Mouse (Mus musculus) liver, embryonic 13.5 days (tissue): Measurements from ENCODE around the gene Marco. TPM values are rescaled to one million over a fixed set of nuclear protein-coding genes. Genes with fewer than 3 reads are reported as not detected.

Source experiments
- ATAC-seq: fragments of 200-750 bp; cut with Nextera tagmentation; 2 replicates; pipeline ENCODE4 v1.8.0; 2017; ENCODE audit warnings: low read depth, mild to moderate bottlenecking, moderate number of reproducible peaks, moderate library complexity
- DNase-seq: peaks from one replicate; pipeline ENCODE4 v3.0.0; 2022
- H3K27ac ChIP-seq: fragments of 300-500 bp; sonication (generic); 2 replicates; pipeline ENCODE4 v1.5.1; 2015; ENCODE audit warnings: moderate library complexity, mild to moderate bottlenecking, inconsistent platforms
- H3K27me3 ChIP-seq: fragments of 300-500 bp; sonication (generic); 2 replicates; pipeline ENCODE4 v1.6.1; 2015; ENCODE audit warnings: mild to moderate bottlenecking, inconsistent platforms
- H3K36me3 ChIP-seq: fragments of 300-500 bp; sonication (generic); 2 replicates; pipeline ENCODE4 v1.6.1; 2015; ENCODE audit warnings: mild to moderate bottlenecking, inconsistent platforms
- H3K4me1 ChIP-seq: fragments of 300-500 bp; sonication (generic); replicated peaks from 2 replicates; pipeline ENCODE4 v1.6.1; 2015; ENCODE audit warnings: inconsistent platforms
- H3K4me2 ChIP-seq: fragments of 300-500 bp; sonication (generic); 2 replicates; pipeline ENCODE4 v1.6.1; 2015; ENCODE audit warnings: inconsistent platforms, mild to moderate bottlenecking, moderate library complexity
- H3K4me3 ChIP-seq: fragments of 300-500 bp; sonication (generic); replicated peaks from 2 replicates; pipeline ENCODE4 v1.5.1; 2015; ENCODE audit warnings: mild to moderate bottlenecking, inconsistent platforms
- H3K9ac ChIP-seq: fragments of 300-500 bp; sonication (generic); 2 replicates; pipeline ENCODE4 v1.6.1; 2015; ENCODE audit warnings: mild to moderate bottlenecking, inconsistent platforms
- H3K9me3 ChIP-seq: fragments of 300-500 bp; sonication (generic); replicated peaks from 2 replicates; pipeline ENCODE4 v1.6.1; 2016; ENCODE audit warnings: inconsistent platforms
- WGBS: fragments of 180-500 bp; shearing (Covaris S2); methylation state at CpG from one replicate; pipeline ENCODE4 v1.1.7; 2015; ENCODE audit not compliant: insufficient replicate concordance; 5-methylcytosine and 5-hydroxymethylcytosine counted together
- polyA plus RNA-seq: library from polyadenylated mRNA; unstranded; fragments of >200 nt; fragmentation: Nextera tagmentation; extraction: Ambion mirVana; gene quantifications from 2 replicates; pipeline ENCODE4 v1.2.1, GENCODE M21; 2015

Gene Marco
- polyA plus RNA-seq, 1 experiment from 2014 or later = 24.2 TPM

- Histone ChIP-seq H3K36me3 (no peaks in the 10 kb centered on the region), H3K27ac (no peak overlapping the region)
Observed at GRCm38 (mm10) chr1:120498036-120498435, 6.8 kb downstream of the Marco start.

GRCm38 (mm10) chr1:120480937-120481336 lies 23.9 kb downstream of the Marco start:
- Histone ChIP-seq H3K36me3 (no peaks in the 10 kb centered on the region), H3K9me3 (no peaks in the 10 kb centered on the region), H3K4me1 (no peaks in the 10 kb centered on the region), H3K27ac (no peak overlapping the region), H3K4me2 (no peak overlapping the region), H3K4me3 (no peak overlapping the region), H3K9ac (no peak overlapping the region), H3K27me3 (no peaks in the 10 kb centered on the region)
- DNase-seq = no peak
- 12% methylated on average over 5 of the region's 5 CpGs for WGBS
- ATAC-seq = no peak

More at GRCm38 (mm10) chr1:120498036-120498435, 6.8 kb downstream of the Marco start:
- H3K9ac ChIP-seq = no peak overlapping the region
- H3K4me2 ChIP-seq = no peak overlapping the region
- DNase-seq = no peak
- H3K4me3 ChIP-seq = no peak overlapping the region
- H3K27me3 ChIP-seq = no peaks in the 10 kb centered on the region
- no peaks in the 10 kb centered on the region for H3K9me3 ChIP-seq
- 37% methylated on average over 4 of the region's 4 CpGs for WGBS
- no peaks in the 10 kb centered on the region for H3K4me1 ChIP-seq
- ATAC-seq = no peak

- Histone ChIP-seq H3K27ac (no peak overlapping the region), H3K9me3 (no peaks in the 10 kb centered on the region), H3K27me3 (no peaks in the 10 kb centered on the region), H3K4me2 (no peak overlapping the region), H3K36me3 (no peaks in the 10 kb centered on the region), H3K4me1 (no peaks in the 10 kb centered on the region), H3K9ac (no peak overlapping the region), H3K4me3 (no peak overlapping the region)
- no peak for ATAC-seq
- no peak for DNase-seq
- 9% methylated on average over 4 of the region's 4 CpGs for WGBS
Observed at GRCm38 (mm10) chr1:120474825-120475224, 30.0 kb downstream of the Marco start.

GRCm38 (mm10) chr1:120468891-120469290 lies 35.9 kb downstream of the Marco start:
- DNase-seq = peak; percentile 13
- no peak overlapping the region for H3K9ac ChIP-seq

GRCm38 (mm10) chr1:120467323-120467722 lies 37.5 kb downstream of the Marco start:
- ATAC-seq = no peak
- Histone ChIP-seq H3K4me3 (no peak overlapping the region), H3K36me3 (no peaks in the 10 kb centered on the region), H3K9ac (no peak overlapping the region), H3K4me1 (no peaks in the 10 kb centered on the region), H3K4me2 (no peak overlapping the region), H3K27me3 (no peaks in the 10 kb centered on the region), H3K9me3 (no peaks in the 10 kb centered on the region), H3K27ac (no peak overlapping the region)
- DNase-seq = no peak
- WGBS = 57% methylated on average over 2 of the region's 2 CpGs

More at GRCm38 (mm10) chr1:120468891-120469290, 35.9 kb downstream of the Marco start:
- 12% methylated on average over 15 of the region's 15 CpGs for WGBS
- no peak overlapping the region for H3K27ac ChIP-seq
- H3K27me3 ChIP-seq = no peaks in the 10 kb centered on the region
- no peaks in the 10 kb centered on the region for H3K36me3 ChIP-seq
- H3K4me3 ChIP-seq = no peak overlapping the region
- ATAC-seq = no peak
- no peaks in the 10 kb centered on the region for H3K4me1 ChIP-seq
- no peaks in the 10 kb centered on the region for H3K9me3 ChIP-seq
- no peak overlapping the region for H3K4me2 ChIP-seq

- no peaks in the 10 kb centered on the region for H3K36me3 ChIP-seq
- no peak overlapping the region for H3K9ac ChIP-seq
- H3K4me2 ChIP-seq = no peak overlapping the region
- no peaks in the 10 kb centered on the region for H3K9me3 ChIP-seq
- DNase-seq = no peak
- H3K27me3 ChIP-seq = no peaks in the 10 kb centered on the region
- H3K27ac ChIP-seq = no peak overlapping the region
- ATAC-seq = no peak
- H3K4me1 ChIP-seq = no peaks in the 10 kb centered on the region
- 41% methylated on average over 7 of the region's 7 CpGs for WGBS
- H3K4me3 ChIP-seq = no peak overlapping the region
Observed at GRCm38 (mm10) chr1:120466751-120467150, 38.1 kb downstream of the Marco start.

- ATAC-seq (no peak), DNase-seq (no peak)
- Histone ChIP-seq H3K9ac (no peak overlapping the region), H3K4me1 (no peaks in the 10 kb centered on the region), H3K4me2 (no peak overlapping the region), H3K36me3 (no peaks in the 10 kb centered on the region), H3K27me3 (no peaks in the 10 kb centered on the region), H3K27ac (no peak overlapping the region), H3K9me3 (no peaks in the 10 kb centered on the region), H3K4me3 (no peak overlapping the region)
- WGBS = 58% methylated on average over 6 of the region's 6 CpGs
Observed at GRCm38 (mm10) chr1:120459032-120459431, 45.8 kb downstream of the Marco start.

DNA sequence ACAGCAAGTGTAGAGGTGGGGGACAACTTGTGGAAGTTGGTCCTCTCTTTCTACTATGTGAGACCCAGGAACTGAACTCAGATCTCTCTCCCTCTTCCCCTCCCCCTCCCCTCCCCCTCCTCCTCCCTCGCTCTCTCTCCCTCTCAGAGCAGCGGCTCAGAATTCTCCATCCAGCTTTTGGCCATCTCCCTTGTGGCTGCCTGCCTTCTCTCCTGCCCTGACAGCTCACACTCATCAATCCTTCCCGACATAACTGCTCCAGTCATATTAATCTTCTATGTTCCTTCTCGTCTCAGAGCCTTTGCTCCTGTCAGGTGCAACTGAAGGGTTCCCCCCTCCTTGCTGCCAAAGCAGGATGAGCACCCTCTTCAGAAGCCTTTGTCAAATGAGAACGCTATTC lies 46.3 kb downstream of the Marco start:
- no peaks in the 10 kb centered on the region for H3K4me1 ChIP-seq
- H3K27ac ChIP-seq = no peak overlapping the region
- H3K9me3 ChIP-seq = no peaks in the 10 kb centered on the region
- no peaks in the 10 kb centered on the region for H3K36me3 ChIP-seq
- ATAC-seq (no peak), DNase-seq (no peak)
- 50% methylated on average over 5 of the region's 5 CpGs for WGBS
- H3K4me3 ChIP-seq = no peak overlapping the region
- no peak overlapping the region for H3K4me2 ChIP-seq
- no peak overlapping the region for H3K9ac ChIP-seq
- H3K27me3 ChIP-seq = no peaks in the 10 kb centered on the region

DNA sequence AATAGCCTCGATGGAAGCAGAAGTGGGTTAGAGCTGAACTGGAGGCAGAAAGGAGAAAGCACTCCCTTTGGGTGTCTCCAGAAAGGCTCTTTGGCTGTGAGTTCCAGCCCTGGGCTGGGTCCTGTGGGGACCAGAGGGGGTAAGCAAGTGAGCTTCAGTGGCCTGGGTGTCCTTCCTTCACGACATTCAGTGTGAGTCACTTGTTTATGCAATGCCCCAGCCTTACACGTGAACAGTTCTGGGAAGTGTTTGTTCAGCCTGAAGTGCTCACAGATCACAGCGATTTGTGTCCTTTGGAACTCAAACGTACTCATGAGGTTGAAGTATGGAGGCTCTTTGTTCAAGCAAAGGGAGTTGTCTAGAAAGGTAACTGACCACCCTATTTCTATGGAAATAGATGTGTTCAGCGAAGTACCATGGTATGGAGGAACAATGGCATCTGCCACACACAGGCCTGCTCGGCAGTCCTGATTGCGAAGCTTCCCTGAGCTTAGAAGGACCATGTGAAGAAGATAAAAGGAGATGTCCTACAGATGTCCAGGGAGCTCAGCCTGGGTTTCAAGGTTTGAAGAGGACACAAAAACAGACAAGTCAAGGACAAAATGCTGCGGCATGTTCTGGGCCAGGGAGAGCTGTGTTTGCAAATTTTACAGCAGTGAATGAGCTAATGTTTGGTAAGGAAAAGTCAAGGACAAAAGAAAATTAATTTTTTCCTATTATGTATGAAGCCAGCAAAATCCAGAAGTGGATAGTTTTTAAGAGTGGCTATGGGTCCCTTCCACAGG lies 53.1 kb downstream of the Marco start:
- Histone ChIP-seq H3K4me1 (no peaks in the 10 kb centered on the region), H3K36me3 (no peaks in the 10 kb centered on the region), H3K9me3 (no peaks in the 10 kb centered on the region), H3K9ac (no peak overlapping the region), H3K27ac (no peak overlapping the region), H3K4me2 (no peak overlapping the region), H3K27me3 (no peaks in the 10 kb centered on the region), H3K4me3 (no peak overlapping the region)
- 58% methylated on average over 9 of the region's 9 CpGs for WGBS
- DNase-seq (no peak), ATAC-seq (no peak)

- Histone ChIP-seq H3K4me2 (no peak overlapping the region), H3K4me1 (no peaks in the 10 kb centered on the region), H3K36me3 (no peaks in the 10 kb centered on the region), H3K4me3 (no peak overlapping the region), H3K27me3 (no peaks in the 10 kb centered on the region), H3K27ac (no peak overlapping the region), H3K9me3 (no peaks in the 10 kb centered on the region), H3K9ac (no peak overlapping the region)
- ATAC-seq = no peak
- no peak for DNase-seq
- 15% methylated on average over 2 of the region's 2 CpGs for WGBS
Observed at GRCm38 (mm10) chr1:120449662-120450061, 55.2 kb downstream of the Marco start.

DNA sequence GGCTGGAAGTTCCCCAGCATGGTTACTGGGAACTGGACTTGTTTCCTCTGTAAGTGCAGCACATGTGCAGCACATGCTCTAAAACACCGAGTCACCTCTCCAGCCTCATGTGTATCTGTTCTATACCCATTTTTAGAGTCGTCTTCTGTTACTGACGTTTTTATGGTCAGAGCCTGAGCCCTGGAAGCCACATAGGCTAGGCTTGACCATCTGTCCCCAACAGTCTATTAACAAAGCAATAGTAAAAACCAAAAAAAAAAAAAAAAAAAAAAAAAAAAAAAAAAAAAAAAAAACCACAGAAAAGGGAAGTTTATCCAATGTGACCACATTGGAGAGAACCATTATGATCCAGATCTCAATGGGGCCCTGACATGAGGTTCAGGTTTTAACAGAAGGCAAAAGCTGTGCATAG lies 61.6 kb downstream of the Marco start:
- no peak overlapping the region for H3K9ac ChIP-seq
- H3K4me2 ChIP-seq = no peak overlapping the region
- H3K36me3 ChIP-seq = no peaks in the 10 kb centered on the region
- no peaks in the 10 kb centered on the region for H3K4me1 ChIP-seq
- no peak for ATAC-seq
- no peaks in the 10 kb centered on the region for H3K9me3 ChIP-seq
- no peak overlapping the region for H3K27ac ChIP-seq
- DNase-seq = no peak
- H3K4me3 ChIP-seq = no peak overlapping the region
- H3K27me3 ChIP-seq = no peaks in the 10 kb centered on the region
- 19% methylated on average over 3 of the region's 3 CpGs for WGBS

- Histone ChIP-seq H3K27me3 (no peaks in the 10 kb centered on the region), H3K27ac (no peak overlapping the region), H3K36me3 (no peaks in the 10 kb centered on the region), H3K4me3 (no peak overlapping the region), H3K4me1 (no peaks in the 10 kb centered on the region), H3K4me2 (no peak overlapping the region), H3K9ac (no peak overlapping the region), H3K9me3 (no peaks in the 10 kb centered on the region)
- no peak for DNase-seq
- WGBS = 42% methylated on average over 2 of the region's 2 CpGs
- no peak for ATAC-seq
Observed at GRCm38 (mm10) chr1:120441587-120441986, 63.2 kb downstream of the Marco start.
